Comparison of ENCODE assay signal across 21 mouse cellular contexts in the genomic region with DNA sequence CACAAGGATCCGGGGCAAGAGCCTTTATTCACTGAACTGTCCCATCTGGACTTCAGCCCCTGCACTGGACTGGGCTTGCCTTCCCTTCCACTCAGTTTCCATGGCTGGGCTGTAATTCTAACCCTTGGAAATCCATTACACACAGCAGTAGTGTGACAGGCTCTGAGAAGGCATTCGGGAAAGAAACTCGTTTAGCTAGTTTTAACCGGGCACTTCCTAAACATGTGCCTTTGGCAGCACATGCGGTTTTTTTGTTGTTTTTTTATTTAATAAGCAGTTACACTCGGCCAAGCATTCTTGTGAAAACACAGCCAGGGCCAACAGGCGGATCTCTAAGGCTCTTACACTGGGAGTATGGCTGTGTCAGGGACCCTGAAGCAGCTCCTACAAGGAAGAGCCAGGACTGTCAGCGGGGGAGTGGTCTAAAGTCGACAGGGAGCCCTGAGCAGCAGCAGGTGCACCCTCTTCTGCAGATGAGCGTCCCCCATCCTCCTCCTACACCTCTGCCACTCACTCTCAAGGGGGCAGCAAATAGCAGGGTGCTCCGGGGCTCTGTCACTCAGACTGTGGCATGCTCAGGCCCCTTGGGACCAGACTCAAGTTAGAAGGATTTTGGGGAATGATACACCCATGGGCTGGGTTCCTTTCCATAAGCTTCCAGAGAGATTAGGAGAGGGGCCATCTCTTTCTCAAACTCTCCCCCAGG. TPM values are rescaled to one million over a fixed set of nuclear protein-coding genes. Genes with fewer than 3 reads are reported as not detected.
DNase-seq lines count a peak whose midpoint lies in the region; ATAC-seq and TF ChIP-seq lines count a peak whose summit lies in the region.
"Not testable (repeated sequence)": the region's sequence is repeated elsewhere in the genome, so short reads cannot be mapped to it uniquely, and the experiment has no call there.
"Had no signal": no experiment of that assay in that cellular context is flagged by ENCODE, and none has a peak within 500 bp of the region (broad histone marks: within the 10 kb centered on the region; RNA-seq: fewer than 3 reads in every experiment).

No protein-coding gene starts in this region.

- H3K27me3 ChIP-seq in intestine, embryonic 16.5 days (replicated peaks; ENCODE audit: control insufficient read depth, insufficient read depth, low read length); kidney, embryonic 16.5 days (ENCODE audit: insufficient read depth, low read length); liver, embryonic 14.5 days (ENCODE audit: control insufficient read depth, insufficient read depth, low read length); lung, embryonic 15.5 days: not testable (repeated sequence)

- H3K27ac ChIP-seq in intestine, embryonic 16.5 days (ENCODE audit: low read length); kidney, embryonic 16.5 days (ENCODE audit: low read length); liver, embryonic 14.5 days; lung, embryonic 15.5 days: not testable (repeated sequence)

- WGBS in intestine, embryonic 16.5 days: no CpG with 5 or more reads among the region's 11 CpGs
- WGBS in kidney, embryonic 16.5 days: no CpG with 5 or more reads among the region's 11 CpGs
- no CpG with 5 or more reads among the region's 11 CpGs for WGBS in liver, embryonic 14.5 days (ENCODE audit: insufficient replicate concordance)
- WGBS in lung, embryonic 15.5 days: no CpG with 5 or more reads among the region's 11 CpGs

- ATAC-seq in common myeloid progenitor, adult 5-6 weeks (replicated peaks; ENCODE audit: low read depth, poor library complexity, severe bottlenecking): peak; percentile 30; the same call in 1 of the 2 replicates
- ATAC-seq in erythroid progenitor cell, adult 5-6 weeks (replicated peaks; ENCODE audit: low FRiP score, poor library complexity, severe bottlenecking): 0 out of 2 replicates have a peak, but pooled peaks have one; percentile 5
- peak; percentile 83 for ATAC-seq in intestine, embryonic 16.5 days
- peak; percentile 71 for ATAC-seq in kidney, embryonic 16.5 days (ENCODE audit: low FRiP score, low TSS enrichment)
- ATAC-seq in liver, embryonic 14.5 days (ENCODE audit: insufficient read depth): peak; percentile 22; the same call in 1 of the 2 replicates
- ATAC-seq in lung, embryonic 15.5 days (ENCODE audit: borderline replicate concordance, extremely low read depth, low FRiP score, low TSS enrichment): peak; percentile 39; the same call in 1 of the 2 replicates
- 0 out of 2 replicates have a peak, but pooled peaks have one; percentile 48 for ATAC-seq in megakaryocyte-erythroid progenitor cell, adult 5-6 weeks (replicated peaks; ENCODE audit: low FRiP score, low TSS enrichment, poor library complexity, severe bottlenecking)

- TF ChIP-seq CTCF in liver, embryonic 14.5 days (IDR thresholded peaks at IDR 0.05; ENCODE audit: low read depth): not testable (repeated sequence)

- not testable (repeated sequence) for H3K36me3 ChIP-seq in intestine, embryonic 16.5 days (ENCODE audit: control insufficient read depth, insufficient read depth, low read length); kidney, embryonic 16.5 days (ENCODE audit: insufficient read depth, low read length); liver, embryonic 14.5 days (replicated peaks; ENCODE audit: control insufficient read depth, insufficient read depth, low read depth); lung, embryonic 15.5 days

- H3K4me2 ChIP-seq in intestine, embryonic 16.5 days (ENCODE audit: low read depth, low read length); kidney, embryonic 16.5 days (replicated peaks; ENCODE audit: low read depth, low read length); liver, embryonic 14.5 days (ENCODE audit: low read depth); lung, embryonic 15.5 days: not testable (repeated sequence)

- not testable (repeated sequence) for TF ChIP-seq EP300 in liver, embryonic 14.5 days (IDR thresholded peaks at IDR 0.05; ENCODE audit: low read depth)

- H3K4me3 ChIP-seq in intestine, embryonic 16.5 days (ENCODE audit: low read length); kidney, embryonic 16.5 days (ENCODE audit: low read length); liver, embryonic 14.5 days (ENCODE audit: insufficient read depth in 1 of 2, low read depth in 2 of 2, low read length in 2 of 2); lung, embryonic 15.5 days: not testable (repeated sequence)

- not testable (repeated sequence) for DNase-seq in liver, embryonic 14.5 days (ENCODE audit: low read depth in 3 of 3, low spot score in 3 of 3)

- H3K9ac ChIP-seq in intestine, embryonic 16.5 days (ENCODE audit: low read depth, low read length); kidney, embryonic 16.5 days (replicated peaks; ENCODE audit: low read length); liver, embryonic 14.5 days (replicated peaks); lung, embryonic 15.5 days: not testable (repeated sequence)

- not testable (repeated sequence) for H3K9me3 ChIP-seq in intestine, embryonic 16.5 days (ENCODE audit: control insufficient read depth, low read length); kidney, embryonic 16.5 days (ENCODE audit: low read length); liver, embryonic 14.5 days (ENCODE audit: control insufficient read depth, low read length); lung, embryonic 15.5 days

- H3K4me1 ChIP-seq in intestine, embryonic 16.5 days (ENCODE audit: control insufficient read depth, insufficient read depth, low read length); kidney, embryonic 16.5 days (ENCODE audit: insufficient read depth, low read length); liver, embryonic 14.5 days (replicated peaks; ENCODE audit: control insufficient read depth in 2 of 2, insufficient read depth in 2 of 2, low read length in 1 of 2); lung, embryonic 15.5 days: not testable (repeated sequence)

RNA-seq across cellular contexts. Expression of a gene that starts 29.1 kb away (rescaled TPM):
- 0.49 and 5.1 TPM in 2 replicates for total RNA-seq in common myeloid progenitor, adult 5-6 weeks (2017)
- total RNA-seq in erythroid progenitor cell, adult 5-6 weeks (2015; ENCODE audit: low replicate concordance): 388 and 391 TPM in 2 replicates
- total RNA-seq in erythroid progenitor cell, adult 5-6 weeks (2017; ENCODE audit: low replicate concordance): 203 and 274 TPM in 2 replicates
- polyA plus RNA-seq in intestine, embryonic 16.5 days (2015; fragmentation: Nextera tagmentation; extraction: Ambion mirVana): not detected in 2 replicates
- polyA plus RNA-seq in kidney, embryonic 16.5 days (2015; fragmentation: Nextera tagmentation; extraction: Ambion mirVana): not detected in 2 replicates
- 0.45 TPM in 1 of 2 replicates, not detected in the other for polyA plus RNA-seq in liver, embryonic 14.5 days (2012; rRNA removed)
- 0.53 TPM in 1 of 2 replicates, not detected in the other for polyA plus RNA-seq in liver, embryonic 14.5 days (2014; fragmentation: Nextera tagmentation; extraction: Ambion mirVana)
- polyA plus RNA-seq in lung, embryonic 15.5 days (2015; fragmentation: Nextera tagmentation; extraction: Ambion mirVana): not detected in 2 replicates
- total RNA-seq in megakaryocyte-erythroid progenitor cell, adult 5-6 weeks (2014; fragmentation: Nextera tagmentation): 12.0 and 16.7 TPM in 2 replicates
- 4.3 and 7.7 TPM in 2 replicates for total RNA-seq in megakaryocyte-erythroid progenitor cell, adult 5-6 weeks (2017)
- total RNA-seq: MEL had no signal
- polyA plus RNA-seq: activated CD4-positive, CD25-positive, alpha-beta regulatory T cell, adult 4 months; C2C12; forebrain, embryonic 12.5 days; heart, embryonic 11.5 days; heart, embryonic 15.5 days; hindbrain, embryonic 13.5 days had no signal

RNA-seq across cellular contexts. Expression of a gene that starts 38.3 kb away (rescaled TPM):
- 0.29 TPM in 1 of 2 replicates, not detected in the other for total RNA-seq in common myeloid progenitor, adult 5-6 weeks (2017)
- total RNA-seq in erythroid progenitor cell, adult 5-6 weeks (2015; ENCODE audit: low replicate concordance): not detected in 2 replicates
- not detected in 2 replicates for total RNA-seq in erythroid progenitor cell, adult 5-6 weeks (2017; ENCODE audit: low replicate concordance)
- not detected in 2 replicates for polyA plus RNA-seq in intestine, embryonic 16.5 days (2015; fragmentation: Nextera tagmentation; extraction: Ambion mirVana)
- not detected in 2 replicates for polyA plus RNA-seq in kidney, embryonic 16.5 days (2015; fragmentation: Nextera tagmentation; extraction: Ambion mirVana)
- polyA plus RNA-seq in liver, embryonic 14.5 days (2012; rRNA removed): not detected in 2 replicates
- not detected in 2 replicates for polyA plus RNA-seq in liver, embryonic 14.5 days (2014; fragmentation: Nextera tagmentation; extraction: Ambion mirVana)
- polyA plus RNA-seq in lung, embryonic 15.5 days (2015; fragmentation: Nextera tagmentation; extraction: Ambion mirVana): not detected in 2 replicates
- total RNA-seq in megakaryocyte-erythroid progenitor cell, adult 5-6 weeks (2014; fragmentation: Nextera tagmentation): not detected in 2 replicates
- not detected in 2 replicates for total RNA-seq in megakaryocyte-erythroid progenitor cell, adult 5-6 weeks (2017)
- total RNA-seq: adrenal gland, adult 18-20 months; adrenal gland, postnatal 14 days; gastrocnemius, adult 18-20 months; heart, adult 2 months; hematopoietic stem cell, adult 5-6 weeks; MEL had no signal
- polyA plus RNA-seq: activated CD4-positive, CD25-positive, alpha-beta regulatory T cell, adult 4 months; C2C12; forebrain, embryonic 12.5 days; forebrain, embryonic 16.5 days; gonadal fat pad, adult 2 months; heart, embryonic 11.5 days; heart, embryonic 15.5 days; hindbrain, embryonic 13.5 days had no signal

Comparison
In these comparisons a context has a peak if more than half of its experiments do, and no peak if none do; other contexts are left out.
1. ATAC-seq: peak in every context shown above with its lines; median percentile 83 in intestine, embryonic 16.5 days; 71 in kidney, embryonic 16.5 days; 48 in megakaryocyte-erythroid progenitor cell, adult 5-6 weeks; 39 in lung, embryonic 15.5 days; 30 in common myeloid progenitor, adult 5-6 weeks; 22 in liver, embryonic 14.5 days; 5 in erythroid progenitor cell, adult 5-6 weeks.